Mouse (Mus musculus): Measurements from ENCODE around the gene Gsn. TPM values are rescaled to one million over a fixed set of nuclear protein-coding genes. Genes with fewer than 3 reads are reported as not detected.

Gsn gene
- polyA plus RNA-seq, 1 experiment, result 282 TPM

DNA sequence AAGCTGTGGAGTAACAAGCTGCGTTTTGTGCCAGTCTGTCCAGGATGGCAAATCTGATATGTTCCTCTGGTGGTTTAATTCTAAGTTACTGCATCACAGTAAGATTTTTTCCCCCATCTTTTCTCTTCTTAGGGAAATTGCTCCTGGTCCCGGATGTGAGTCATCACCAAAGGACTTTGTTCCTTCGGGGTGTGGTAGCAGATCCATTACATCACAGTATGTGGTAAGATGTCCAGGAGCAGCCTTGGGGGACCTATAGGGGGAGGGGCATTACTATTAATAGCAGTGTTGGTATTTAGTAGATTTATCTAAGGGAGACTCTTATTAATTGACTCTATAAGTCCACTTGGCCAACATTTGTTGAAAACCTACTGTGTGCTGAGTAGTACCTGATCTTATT is 86.4 kb downstream of the Gsn start:
- peak overlapping the region; percentile 48 for H3K4me2 ChIP-seq (ENCODE audit: low read depth)
- peak; percentile 79 for TF ChIP-seq CEBPB (IDR thresholded peaks at IDR 0.05; ENCODE audit: insufficient read depth, poor library complexity, severe bottlenecking)
- TF ChIP-seq POLR2A (IDR thresholded peaks at IDR 0.05; ENCODE audit: insufficient read length, low read depth), result no peak
- H3K4me3 ChIP-seq, result no peak overlapping the region
- no peaks in the 10 kb centered on the region for H3K36me3 ChIP-seq (ENCODE audit: control insufficient read depth, insufficient read depth)
- H3ac ChIP-seq (ENCODE audit: control insufficient read depth, insufficient read length), result no peak overlapping the region
- no peaks in the 10 kb centered on the region for H3K79me2 ChIP-seq (ENCODE audit: control insufficient read depth, insufficient read depth)
- H3K27me3 ChIP-seq (ENCODE audit: control insufficient read depth, insufficient read depth, insufficient read length), result no peaks in the 10 kb centered on the region

DNA sequence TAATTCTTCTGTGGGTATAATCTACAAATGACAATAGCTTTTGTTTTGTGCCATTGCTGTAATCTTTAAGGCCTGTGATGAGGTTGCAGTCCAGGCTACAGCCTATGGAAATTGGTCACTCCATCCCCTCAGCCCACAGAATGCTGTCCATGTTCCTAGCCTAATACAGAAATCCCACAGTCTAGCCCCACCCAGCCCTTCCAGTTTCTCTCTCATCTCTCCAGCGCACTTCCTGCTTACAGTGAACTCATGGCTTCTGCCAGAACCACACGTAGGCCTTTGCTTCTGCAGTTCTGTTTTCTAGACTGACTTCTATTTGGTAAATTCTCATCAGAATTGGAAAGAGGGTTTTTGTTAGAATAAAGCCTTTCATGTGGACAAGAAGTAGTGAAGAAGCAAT is 89.8 kb downstream of the Gsn start:
- Histone ChIP-seq H3K36me3 (ENCODE audit: control insufficient read depth, insufficient read depth) (no peaks in the 10 kb centered on the region), H3K79me2 (ENCODE audit: control insufficient read depth, insufficient read depth) (no peaks in the 10 kb centered on the region), H3K4me2 (ENCODE audit: low read depth) (no peak overlapping the region), H3K4me3 (no peak overlapping the region), H3K27me3 (ENCODE audit: control insufficient read depth, insufficient read depth, insufficient read length) (no peaks in the 10 kb centered on the region), H3ac (ENCODE audit: control insufficient read depth, insufficient read length) (no peak overlapping the region)
- no peak for TF ChIP-seq SRF (IDR thresholded peaks at IDR 0.05; ENCODE audit: control insufficient read depth, insufficient read length, low read depth)
- no peak for TF ChIP-seq E2F4 (IDR thresholded peaks at IDR 0.05; ENCODE audit: insufficient read depth)
- TF ChIP-seq TCF12 (IDR thresholded peaks at IDR 0.05; ENCODE audit: insufficient read depth, poor library complexity, severe bottlenecking), result no peak
- no peak for TF ChIP-seq MYOG (IDR thresholded peaks at IDR 0.05; ENCODE audit: control insufficient read depth in 1 of 3, insufficient read depth in 1 of 3, insufficient read length in 2 of 3, low read depth in 2 of 3)
- TF ChIP-seq MAX (IDR thresholded peaks at IDR 0.05; ENCODE audit: low read depth), result no peak
- TF ChIP-seq MYOD1 (IDR thresholded peaks at IDR 0.05; ENCODE audit: control insufficient read depth in 1 of 3, insufficient read length in 2 of 3, low read depth in 2 of 3), result no peak
- TF ChIP-seq POLR2AphosphoS2 (IDR thresholded peaks at IDR 0.05; ENCODE audit: insufficient read length, low read depth), result no peak

DNA sequence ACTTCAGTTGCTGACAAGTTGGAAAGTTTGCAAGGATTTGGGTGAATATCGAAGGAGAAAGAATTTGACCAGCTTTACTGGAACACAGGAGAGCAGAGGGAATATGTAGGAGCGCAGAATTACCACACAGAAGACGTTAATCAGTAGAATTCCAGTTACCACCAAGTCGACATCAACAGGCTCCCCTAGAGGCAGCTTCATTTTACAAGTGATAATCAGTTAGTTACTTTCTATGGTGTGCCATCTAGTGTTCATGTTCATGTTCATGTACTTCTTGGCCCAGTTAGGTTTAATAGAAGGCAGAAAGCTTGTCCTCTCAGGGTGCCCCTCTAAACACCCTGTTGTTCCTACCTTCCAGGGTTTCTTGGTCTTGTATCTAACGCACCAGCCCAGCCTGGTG is 93.0 kb downstream of the Gsn start:
- H3K36me3 ChIP-seq (ENCODE audit: control insufficient read depth, insufficient read depth), result no peaks in the 10 kb centered on the region
- H3ac ChIP-seq (ENCODE audit: control insufficient read depth, insufficient read length), result no peak overlapping the region
- H3K27me3 ChIP-seq (ENCODE audit: control insufficient read depth, insufficient read depth, insufficient read length), result no peaks in the 10 kb centered on the region
- no peak for TF ChIP-seq TCF12 (IDR thresholded peaks at IDR 0.05; ENCODE audit: insufficient read depth, poor library complexity, severe bottlenecking)
- no peak for TF ChIP-seq TCF3 (IDR thresholded peaks at IDR 0.05; ENCODE audit: insufficient read length, low read depth)
- TF ChIP-seq E2F4 (IDR thresholded peaks at IDR 0.05; ENCODE audit: insufficient read depth), result no peak
- no peak for TF ChIP-seq POLR2AphosphoS2 (IDR thresholded peaks at IDR 0.05; ENCODE audit: insufficient read length, low read depth)
- TF ChIP-seq REST (IDR thresholded peaks at IDR 0.05; ENCODE audit: insufficient read depth, insufficient read length), result no peak
- no peak for TF ChIP-seq MYOG (IDR thresholded peaks at IDR 0.05; ENCODE audit: control insufficient read depth in 1 of 3, insufficient read depth in 1 of 3, insufficient read length in 2 of 3, low read depth in 2 of 3)
- no peak for TF ChIP-seq SRF (IDR thresholded peaks at IDR 0.05; ENCODE audit: control insufficient read depth, insufficient read length, low read depth)
- TF ChIP-seq POLR2A (IDR thresholded peaks at IDR 0.05; ENCODE audit: insufficient read length, low read depth), result no peak
- TF ChIP-seq MYOD1 (IDR thresholded peaks at IDR 0.05; ENCODE audit: control insufficient read depth in 1 of 3, insufficient read length in 2 of 3, low read depth in 2 of 3), result no peak
- TF ChIP-seq USF1 (IDR thresholded peaks at IDR 0.05; ENCODE audit: low read depth), result no peak
- TF ChIP-seq CEBPB (IDR thresholded peaks at IDR 0.05; ENCODE audit: insufficient read depth, poor library complexity, severe bottlenecking), result no peak
- TF ChIP-seq MAX (IDR thresholded peaks at IDR 0.05; ENCODE audit: low read depth), result no peak
- H3K79me2 ChIP-seq (ENCODE audit: control insufficient read depth, insufficient read depth), result no peaks in the 10 kb centered on the region
- peak overlapping the region; percentile 43 for H3K4me2 ChIP-seq (ENCODE audit: low read depth)
- H3K4me3 ChIP-seq, result no peak overlapping the region

Other genes with a start within 250 kb of the Gsn start
- gene Hc, start 194.9 kb upstream of the Gsn start, polyA plus RNA-seq (2012; fragmentation: generic; extraction: Trizol), result not detected
- 0.05 TPM for gene AI182371, start 154.8 kb upstream of the Gsn start, polyA plus RNA-seq (2012; fragmentation: generic; extraction: Trizol)
- 2.6 TPM for gene Cntrl, start 146.9 kb upstream of the Gsn start, polyA plus RNA-seq (2012; fragmentation: generic; extraction: Trizol)
- 102 TPM for gene Rab14, start 55.3 kb upstream of the Gsn start, polyA plus RNA-seq (2012; fragmentation: generic; extraction: Trizol)
- 170 TPM for gene Stom, start 80.6 kb downstream of the Gsn start, polyA plus RNA-seq (2012; fragmentation: generic; extraction: Trizol)
- gene 4930568D16Rik, start 111.3 kb downstream of the Gsn start, polyA plus RNA-seq (2012; fragmentation: generic; extraction: Trizol), result not detected
- gene 4930402F06Rik, start 140.8 kb downstream of the Gsn start, polyA plus RNA-seq (2012; fragmentation: generic; extraction: Trizol), result not detected
- 4.9 TPM for gene Ggta1, start 206.9 kb downstream of the Gsn start, polyA plus RNA-seq (2012; fragmentation: generic; extraction: Trizol)